Mouse (Mus musculus) G1E (cell line): ENCODE measurements around the gene Inpp5d.

Experiments
- CTCF ChIP-seq: IDR thresholded peaks from 2 replicates; pipeline ENCODE4 v1.5.1; 2012; ENCODE audit warnings: low read depth, low read length, inconsistent platforms, mixed read lengths
- GATA1 ChIP-seq: IDR thresholded peaks from 2 replicates; pipeline ENCODE4 v1.6.1; 2012; ENCODE audit warnings: borderline replicate concordance, low read length, inconsistent platforms, mixed read lengths
- TAL1 ChIP-seq: conservative IDR thresholded peaks from 2 replicates; pipeline ENCODE4 v1.6.1; 2012; ENCODE audit warnings: low read depth, low read length, inconsistent platforms, mixed read lengths

- TF ChIP-seq CTCF (no peak), GATA1 (no peak), TAL1 (no peak)
These were observed 16.7 kb upstream of the Inpp5d start for GRCm38 (mm10) chr1:87603389-87603788.
